In the genomic region with DNA sequence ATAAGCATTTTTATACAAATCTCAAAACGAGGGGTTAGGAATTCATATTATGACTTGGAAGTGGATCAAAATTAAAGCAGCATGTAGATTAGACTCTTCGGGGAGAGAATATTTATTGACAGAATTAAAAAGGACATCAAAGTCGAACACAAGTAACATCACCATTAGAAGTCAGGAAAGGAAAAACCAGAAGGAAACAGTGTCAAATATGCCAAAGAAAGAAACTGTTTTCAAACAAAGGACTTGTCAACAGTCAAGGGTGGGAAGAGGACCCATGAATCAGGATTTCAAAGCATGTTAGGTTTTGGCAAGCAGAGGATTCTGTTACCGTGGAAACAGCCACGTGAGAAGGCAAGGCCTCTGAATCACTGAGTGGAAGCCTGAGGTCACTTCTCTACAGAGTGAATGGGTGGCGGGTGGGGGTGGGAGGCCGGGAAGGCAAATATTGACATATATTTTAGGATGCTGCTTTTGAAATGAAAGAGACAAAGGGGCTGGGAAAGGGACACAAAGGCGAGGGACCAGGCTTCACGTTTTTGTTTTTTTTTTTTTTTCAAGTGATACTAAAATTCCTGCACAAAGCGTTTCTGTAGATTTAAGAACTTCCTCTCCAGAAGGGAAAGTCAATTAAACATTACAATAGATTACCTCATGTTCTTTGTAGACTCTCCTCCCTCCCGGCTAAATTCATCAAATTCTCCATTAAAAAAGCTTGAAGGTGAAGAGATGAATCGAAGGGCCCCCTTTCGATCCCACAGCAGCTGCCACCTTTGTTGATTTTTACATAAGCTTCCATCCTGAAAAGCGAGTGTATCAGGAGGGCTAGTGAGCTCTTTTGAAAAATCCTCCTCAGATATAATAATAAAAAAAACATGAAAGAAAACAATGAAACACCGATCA, we compare ENCODE assay signal across 10 mouse cellular contexts. TPM values are rescaled to one million over a fixed set of nuclear protein-coding genes. Genes with fewer than 3 reads are reported as not detected.
DNase-seq lines count a peak whose midpoint lies in the region; ATAC-seq and TF ChIP-seq lines count a peak whose summit lies in the region.
"Had no signal": no experiment of that assay in that cellular context is flagged by ENCODE, and none has a peak within 500 bp of the region (broad histone marks: within the 10 kb centered on the region; RNA-seq: fewer than 3 reads in every experiment).

No protein-coding gene starts in this region.

- H3K9ac ChIP-seq in forebrain, embryonic 13.5 days = no peak overlapping the region
- no peak overlapping the region for H3K9ac ChIP-seq in neural tube, embryonic 15.5 days (replicated peaks)

- H3K79me2 ChIP-seq in C2C12 (ENCODE audit: control insufficient read depth, insufficient read depth) = no peaks in the 10 kb centered on the region

- no peak overlapping the region for H3K4me3 ChIP-seq in C2C12 (ENCODE audit: insufficient read depth, poor library complexity, severe bottlenecking)
- no peak overlapping the region for H3K4me3 ChIP-seq in forebrain, embryonic 13.5 days
- no peak overlapping the region for H3K4me3 ChIP-seq in neural tube, embryonic 15.5 days (replicated peaks)

- no peaks in the 10 kb centered on the region for H3K36me3 ChIP-seq in C2C12 (ENCODE audit: control insufficient read depth, insufficient read depth)
- no peaks in the 10 kb centered on the region for H3K36me3 ChIP-seq in forebrain, embryonic 13.5 days (ENCODE audit: poor library complexity, severe bottlenecking)
- no peaks in the 10 kb centered on the region for H3K36me3 ChIP-seq in neural tube, embryonic 15.5 days

- H3K4me1 ChIP-seq in forebrain, embryonic 13.5 days = peaks cover 11% of the 10 kb centered on the region
- peaks cover 8% of the 10 kb centered on the region; the same call in 1 of the 2 replicates for H3K4me1 ChIP-seq in neural tube, embryonic 15.5 days

- peak; percentile 88 for ATAC-seq in forebrain, embryonic 13.5 days
- ATAC-seq in neural tube, embryonic 15.5 days (ENCODE audit: low FRiP score) = peak; percentile 81

- 14% methylated on average over 15 of the region's 15 CpGs for WGBS in forebrain, embryonic 13.5 days
- 16% methylated on average over 15 of the region's 15 CpGs for WGBS in neural tube, embryonic 15.5 days

- intact Hi-C loops in heart, postnatal 14 days (cut with DNase I) = no loop called here

- no peak overlapping the region for H3K27ac ChIP-seq in forebrain, embryonic 13.5 days
- peak overlapping the region; percentile 37; the same call in 1 of the 2 replicates for H3K27ac ChIP-seq in neural tube, embryonic 15.5 days (replicated peaks)

- H3K4me2 ChIP-seq in forebrain, embryonic 13.5 days = peak overlapping the region; percentile 26
- H3K4me2 ChIP-seq in neural tube, embryonic 15.5 days = peak overlapping the region; percentile 27

- H3K79me3 ChIP-seq in C2C12 (ENCODE audit: low read depth) = no peaks in the 10 kb centered on the region

- H3K9me3 ChIP-seq in forebrain, embryonic 13.5 days (replicated peaks) = no peaks in the 10 kb centered on the region
- H3K9me3 ChIP-seq in neural tube, embryonic 15.5 days (replicated peaks) = no peaks in the 10 kb centered on the region

- no peak for TF ChIP-seq CTCF in C2C12 (IDR thresholded peaks at IDR 0.05; ENCODE audit: control insufficient read depth, insufficient read depth, insufficient read length)

- H3K27me3 ChIP-seq in C2C12 (ENCODE audit: control insufficient read depth, insufficient read depth, insufficient read length) = no peaks in the 10 kb centered on the region
- no peaks in the 10 kb centered on the region for H3K27me3 ChIP-seq in forebrain, embryonic 13.5 days
- no peaks in the 10 kb centered on the region for H3K27me3 ChIP-seq in neural tube, embryonic 15.5 days (replicated peaks)

- peak; percentile 67 for DNase-seq in adrenal gland, adult 2 months
- peak; percentile 48 for DNase-seq in layer of hippocampus, adult 9-11 months
- no peak for DNase-seq in heart, postnatal 14 days
- no peak for DNase-seq in heart, adult 11 months
- DNase-seq in gastrocnemius, adult 8-10 months (ENCODE audit: low spot score in 2 of 2) = no peak

- no peak overlapping the region for H3ac ChIP-seq in C2C12 (ENCODE audit: control insufficient read depth, insufficient read length, low read depth)

TF ChIP-seq in C2C12, 6 proteins besides CTCF, POLR2A, EP300 and RAD21:
- TF ChIP-seq MYOG (IDR thresholded peaks at IDR 0.05; ENCODE audit: control insufficient read depth, extremely low read depth, insufficient read length) = no peak
- peak; percentile 76 for TF ChIP-seq USF1 (IDR thresholded peaks at IDR 0.05; ENCODE audit: low read depth)
- TF ChIP-seq CEBPB (IDR thresholded peaks at IDR 0.05; ENCODE audit: low read depth) = no peak
- TF ChIP-seq FOSL1 (IDR thresholded peaks at IDR 0.05; ENCODE audit: insufficient read depth, low read length, poor library complexity, severe bottlenecking) = no peak
- no peak for TF ChIP-seq MAX (IDR thresholded peaks at IDR 0.05)
- no peak for TF ChIP-seq MYOD1 (IDR thresholded peaks at IDR 0.05; ENCODE audit: control insufficient read depth, insufficient read length, low read depth)

RNA-seq across cellular contexts. Expression of a gene that starts 18.3 kb away (rescaled TPM):
- polyA plus RNA-seq in C2C12 (2012; fragmentation: generic; extraction: Trizol) = not detected
- total RNA-seq in adrenal gland, adult 2 months (2021) = not detected
- polyA plus RNA-seq in adrenal gland, adult 2 months (2012; rRNA removed) = not detected in 2 replicates
- polyA plus RNA-seq in forebrain, embryonic 13.5 days (2015; fragmentation: Nextera tagmentation; extraction: Ambion mirVana) = 0.18 and 0.29 TPM in 2 replicates
- polyA plus RNA-seq in neural tube, embryonic 15.5 days (2015; fragmentation: Nextera tagmentation; extraction: Ambion mirVana) = 0.40 and 0.93 TPM in 2 replicates
- not detected for total RNA-seq in heart, postnatal 14 days (2021)
- total RNA-seq in gastrocnemius, adult 8-10 months (2022) = not detected
- total RNA-seq: adrenal gland, postnatal 4 days had no signal
- polyA plus RNA-seq: heart, postnatal 0 days had no signal

Comparison
In these comparisons a context has a peak if more than half of its experiments do, and no peak if none do; other contexts are left out.
1. DNase-seq: peak in adrenal gland, adult 2 months (single experiment) and layer of hippocampus, adult 9-11 months (single experiment); none in heart, postnatal 14 days (0 of 2), heart, adult 11 months (single experiment) and gastrocnemius, adult 8-10 months (0 of 2).